Mouse (Mus musculus) left cerebral cortex, adult 18-20 months (tissue): Measurements from ENCODE around the gene Unc79. TPM values are rescaled to one million over a fixed set of nuclear protein-coding genes. Genes with fewer than 3 reads are reported as not detected.

Experiments
- DNase-seq, 2 experiments: peaks; one replicate each; pipeline ENCODE4 v3.0.0; 2021 to 2022; ENCODE audit warnings: low spot score in 2 of 2, mixed read lengths in 1 of 2
- total RNA-seq, 2 experiments: library from RNA; stranded (reverse); gene quantifications; 2 replicates each; pipeline ENCODE4 v1.2.3; 2021

Gene Unc79
- total RNA-seq, 2 experiments from 2014 or later, result 54.7 to 55.8 TPM

DNA sequence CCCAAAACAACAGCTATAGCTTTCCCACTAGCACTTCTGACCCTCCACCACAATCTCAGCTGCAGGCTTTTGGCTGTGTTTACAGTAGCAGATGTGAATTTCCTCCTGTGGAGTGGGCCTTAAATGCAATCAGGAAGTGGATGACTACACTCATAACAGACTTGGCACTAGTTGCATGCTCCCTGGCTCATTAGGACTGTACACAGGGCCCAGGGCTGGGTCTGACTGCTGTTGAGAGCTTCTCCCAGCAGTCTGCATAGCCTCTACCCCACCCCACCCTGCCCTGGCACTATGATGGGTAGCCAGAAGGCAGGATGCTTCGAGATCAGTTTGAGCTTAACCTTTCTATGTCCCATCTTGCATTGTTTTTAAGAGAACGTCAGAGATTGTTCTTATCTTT lies 91.5 kb downstream of the Unc79 start:
- DNase-seq, result no peak

DNA sequence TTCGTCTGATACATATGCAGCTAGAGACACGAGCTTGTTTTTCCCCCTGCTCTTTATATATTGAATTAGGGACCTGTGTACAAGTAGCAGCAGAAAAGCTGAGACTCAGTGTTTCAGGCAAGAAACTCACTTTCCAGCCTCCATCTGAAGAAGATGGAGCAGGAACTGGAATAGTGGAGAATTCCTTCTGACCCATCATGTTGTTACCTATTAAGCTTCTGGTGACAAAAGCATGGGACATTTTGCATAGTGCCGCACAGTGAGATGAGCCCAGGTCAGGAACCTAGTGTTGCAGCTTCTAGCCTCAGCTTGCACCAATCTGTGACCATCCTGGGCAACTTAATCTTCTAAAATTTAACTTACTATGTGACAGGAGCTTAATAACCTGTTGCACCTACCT lies 92.7 kb downstream of the Unc79 start:
- DNase-seq, result no peak

GRCm38 (mm10) chr12:103042711-103043110 lies 94.1 kb downstream of the Unc79 start:
- DNase-seq, result no peak

GRCm38 (mm10) chr12:103044422-103044821 lies 95.8 kb downstream of the Unc79 start:
- DNase-seq, result no peak

- no peak for DNase-seq
Observed at GRCm38 (mm10) chr12:103049865-103050264, 101.2 kb downstream of the Unc79 start.

DNA sequence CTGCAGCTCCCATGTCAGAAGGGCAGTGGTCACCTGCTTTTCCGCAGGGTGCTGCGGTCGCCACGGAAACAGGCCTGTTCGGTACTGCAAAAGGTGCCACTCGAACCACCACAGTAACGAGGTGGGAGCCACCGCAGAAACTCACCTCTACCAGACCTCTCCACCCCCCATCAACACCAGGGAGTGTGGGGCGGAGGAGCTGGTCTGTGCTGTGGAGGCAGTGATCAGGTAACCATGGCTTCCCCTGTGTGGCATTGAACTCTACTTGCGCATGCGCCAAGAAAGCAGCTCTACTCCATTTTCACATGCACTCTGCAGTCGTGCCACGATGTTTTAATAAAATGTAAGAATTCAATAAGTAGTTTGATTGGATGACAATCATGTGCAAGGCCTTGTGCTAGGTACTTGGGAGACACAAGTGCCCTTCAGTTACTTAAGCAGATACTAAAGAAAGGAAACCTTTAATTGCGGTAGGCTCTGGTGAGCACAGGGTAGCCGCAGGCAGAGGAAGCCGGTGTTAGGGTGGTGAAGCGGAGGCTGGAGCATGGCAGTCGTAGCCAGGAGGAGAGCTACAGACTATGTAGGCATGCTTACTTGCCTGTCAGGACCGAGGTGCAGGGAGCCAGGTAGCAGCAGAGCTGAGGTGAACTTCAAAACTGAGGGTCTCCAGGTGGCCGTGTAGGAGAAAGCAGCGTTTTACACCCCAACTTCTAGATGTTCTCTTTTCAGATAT lies 110.8 kb downstream of the Unc79 start:
- no peak for DNase-seq

GRCm38 (mm10) chr12:103060791-103061190 lies 112.1 kb downstream of the Unc79 start:
- no peak for DNase-seq

GRCm38 (mm10) chr12:103062133-103062532 lies 113.5 kb downstream of the Unc79 start:
- no peak for DNase-seq

- DNase-seq, result no peak
Observed at GRCm38 (mm10) chr12:103064944-103065343, 116.3 kb downstream of the Unc79 start.

- no peak for DNase-seq
Observed at GRCm38 (mm10) chr12:103068161-103068560, 119.5 kb downstream of the Unc79 start.

- DNase-seq, result no peak
Observed at GRCm38 (mm10) chr12:103069565-103069964, 120.9 kb downstream of the Unc79 start.

- no peak for DNase-seq
Observed at GRCm38 (mm10) chr12:103073953-103074352, 125.3 kb downstream of the Unc79 start.

GRCm38 (mm10) chr12:103078751-103079150 lies 130.1 kb downstream of the Unc79 start:
- no peak for DNase-seq

GRCm38 (mm10) chr12:103080055-103080454 lies 131.4 kb downstream of the Unc79 start:
- no peak for DNase-seq

DNA sequence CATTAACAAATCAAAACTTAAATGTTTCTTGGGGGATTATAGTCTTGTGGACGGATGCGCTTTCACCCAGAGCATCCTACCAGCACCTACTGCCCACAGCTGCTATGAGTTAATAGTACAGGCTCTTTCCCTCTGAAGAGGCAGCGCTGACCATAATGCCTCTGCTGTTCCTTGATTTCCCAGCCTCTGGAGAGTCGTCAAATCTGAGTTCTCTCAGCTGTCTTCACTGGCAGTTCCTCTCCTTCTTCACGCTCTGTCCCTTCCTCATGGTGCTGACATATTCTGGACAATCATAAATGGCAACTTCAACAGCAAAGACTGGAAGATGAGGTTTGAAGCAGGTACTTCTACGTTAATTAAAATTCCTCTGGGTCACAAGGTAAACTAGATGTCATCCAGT lies 143.2 kb downstream of the Unc79 start:
- no peak for DNase-seq

DNA sequence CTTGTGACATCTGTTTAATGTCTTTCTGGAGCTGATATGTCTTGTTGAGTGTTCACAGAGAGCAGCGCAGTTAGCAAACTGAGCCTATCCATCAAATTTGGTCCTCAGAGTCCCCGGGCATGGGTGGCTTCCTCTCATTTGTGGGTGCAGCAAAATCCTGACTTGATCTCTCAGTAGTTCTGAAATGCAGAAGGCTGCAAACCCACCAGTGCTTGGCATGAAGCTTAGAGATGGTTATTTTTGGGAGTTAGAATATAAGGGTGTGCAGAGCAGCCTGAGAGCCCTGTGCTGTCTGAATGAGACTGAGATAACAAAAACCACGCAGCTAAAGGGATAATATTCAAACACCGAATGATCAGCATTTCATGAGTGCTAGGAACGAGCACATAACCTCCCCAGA lies 146.5 kb downstream of the Unc79 start:
- no peak for DNase-seq

DNA sequence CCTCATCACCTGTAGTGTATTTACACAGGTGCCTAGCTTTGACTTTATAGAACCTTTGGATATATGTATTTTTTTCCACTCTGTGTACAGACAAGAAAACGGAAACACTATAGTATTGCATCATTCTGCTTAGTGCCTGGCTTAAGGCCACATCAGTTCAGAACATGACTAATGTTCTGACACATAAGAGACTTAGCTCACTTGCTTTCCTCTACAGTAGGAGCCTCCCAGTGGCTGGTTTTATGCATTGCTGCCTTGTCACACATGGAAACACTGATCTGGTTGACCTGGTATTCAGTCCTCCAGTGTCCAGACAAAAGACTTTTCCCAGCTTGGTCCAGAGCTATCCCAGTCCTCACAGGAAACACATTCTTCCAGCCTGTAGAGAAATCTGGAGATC lies 150.5 kb downstream of the Unc79 start:
- DNase-seq, result peak; percentile 36 to 44

- no peak for DNase-seq
Observed at GRCm38 (mm10) chr12:103100088-103100487, 151.4 kb downstream of the Unc79 start.

DNA sequence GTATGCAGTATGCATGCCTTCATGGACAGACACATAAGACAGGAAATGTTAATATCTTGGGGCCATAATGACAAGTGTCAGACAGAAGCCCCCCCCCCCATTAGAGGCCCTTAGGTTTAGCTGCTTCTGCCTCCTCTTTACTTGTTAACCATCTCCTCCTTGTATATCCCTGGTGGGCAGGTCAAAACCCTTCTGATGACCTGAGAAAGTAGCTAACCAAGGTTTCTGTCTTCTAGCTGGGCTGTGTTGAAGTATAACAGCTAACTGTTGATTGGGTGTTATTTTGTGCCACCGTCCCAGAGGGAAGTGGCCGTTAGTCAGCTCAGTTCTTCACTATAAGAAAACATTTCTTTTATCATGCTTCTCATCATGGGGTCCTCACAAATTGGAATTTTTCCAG lies 154.4 kb downstream of the Unc79 start:
- DNase-seq, result no peak

DNA sequence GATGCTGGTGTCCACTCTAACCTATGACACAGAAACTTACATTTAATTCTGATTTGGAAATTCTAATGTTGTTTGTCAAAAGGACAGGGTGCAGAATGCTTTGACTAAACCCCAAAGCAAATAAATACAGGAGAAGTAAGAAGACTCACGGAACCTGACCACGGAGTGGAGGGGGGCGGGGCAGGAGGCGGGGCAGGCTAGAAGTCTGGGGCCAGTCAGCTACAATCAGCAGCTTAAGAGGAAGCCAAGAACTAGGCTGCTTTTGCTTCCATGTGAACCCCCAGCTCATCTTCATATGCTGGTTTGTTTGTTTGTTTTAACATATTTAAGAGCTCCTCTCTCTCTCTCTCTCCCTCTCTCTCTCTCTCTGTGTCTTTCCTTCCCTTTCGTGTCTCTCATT lies 154.9 kb downstream of the Unc79 start:
- no peak for DNase-seq

- no peak for DNase-seq
Observed at GRCm38 (mm10) chr12:103109301-103109700, 160.6 kb downstream of the Unc79 start.

DNA sequence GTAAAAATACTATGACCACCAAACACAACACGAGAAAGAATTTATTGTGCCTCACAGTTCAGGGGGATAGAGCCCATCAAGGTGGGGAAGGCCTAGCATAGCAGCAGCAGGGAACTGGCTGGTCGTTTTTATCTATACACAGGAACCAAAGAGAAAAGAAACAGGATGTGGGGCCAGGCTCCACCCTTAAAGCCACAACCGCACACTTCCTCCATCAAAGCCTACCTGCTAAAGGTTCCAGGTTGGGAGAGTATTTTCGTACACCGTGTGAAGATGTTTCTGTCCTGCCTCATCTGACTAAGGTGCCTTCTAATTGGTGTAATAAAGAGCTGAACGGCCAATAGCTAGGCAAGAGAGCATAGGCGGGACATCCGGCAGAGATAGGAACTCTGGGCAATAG lies 168.0 kb downstream of the Unc79 start:
- DNase-seq, result no peak

DNA sequence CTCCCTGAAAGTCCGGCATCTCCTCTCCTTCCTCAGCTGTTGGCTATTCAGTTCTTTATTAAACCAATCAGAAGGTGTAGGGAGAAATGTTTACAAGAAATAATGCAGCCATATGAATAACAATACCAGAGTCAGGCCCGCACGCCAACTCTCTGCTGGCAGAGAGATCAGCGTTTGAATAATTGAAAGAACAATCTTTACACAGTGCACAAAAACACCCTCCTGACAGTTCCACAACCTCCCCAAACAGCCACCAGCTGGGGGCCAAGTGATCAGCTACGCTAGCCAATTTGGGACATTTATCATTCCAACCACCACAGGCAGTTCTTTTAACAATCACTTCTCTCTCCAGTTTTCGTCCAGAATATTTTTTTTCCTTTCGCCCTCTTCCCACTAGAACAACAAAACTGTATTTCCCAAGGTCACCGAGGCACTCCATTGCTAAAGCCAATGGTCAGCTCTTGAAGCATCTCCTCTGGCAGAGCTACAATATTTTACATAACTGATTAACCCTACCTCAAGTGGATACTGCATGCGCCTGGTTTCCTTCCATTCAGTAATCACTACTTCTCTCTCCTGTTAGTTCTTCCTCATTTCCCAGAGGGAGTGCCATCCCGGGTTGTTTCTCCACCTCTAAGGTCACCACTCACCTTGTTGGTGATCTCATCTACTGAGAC lies 169.0 kb downstream of the Unc79 start:
- no peak for DNase-seq
